Mouse (Mus musculus) forebrain, embryonic 15.5 days (tissue): Measurements from ENCODE around the gene Them7. TPM values are rescaled to one million over a fixed set of nuclear protein-coding genes. Genes with fewer than 3 reads are reported as not detected.

ENCODE experiments used
- ATAC-seq: fragments of 200-750 bp; cut with Nextera tagmentation; replicated peaks from 2 replicates; pipeline ENCODE4 v1.8.0; 2017; ENCODE audit warnings: mild to moderate bottlenecking, moderate TSS enrichment, moderate library complexity
- H3K27ac ChIP-seq: fragments of 300-500 bp; sonication (generic); replicated peaks from 2 replicates; pipeline ENCODE4 v1.5.1; 2015; ENCODE audit warnings: mild to moderate bottlenecking, inconsistent platforms
- H3K27me3 ChIP-seq: fragments of 300-500 bp; sonication (generic); 2 replicates; pipeline ENCODE4 v1.6.1; 2015; ENCODE audit warnings: inconsistent platforms
- H3K36me3 ChIP-seq: fragments of 300-500 bp; sonication (generic); 2 replicates; pipeline ENCODE4 v1.6.1; 2015; ENCODE audit warnings: mild to moderate bottlenecking, inconsistent platforms
- H3K4me1 ChIP-seq: fragments of 300-500 bp; sonication (generic); 2 replicates; pipeline ENCODE4 v1.6.1; 2015; ENCODE audit warnings: inconsistent platforms
- H3K4me2 ChIP-seq: fragments of 300-500 bp; sonication (generic); replicated peaks from 2 replicates; pipeline ENCODE4 v1.6.1; 2015; ENCODE audit warnings: mild to moderate bottlenecking, inconsistent platforms
- H3K4me3 ChIP-seq: fragments of 300-500 bp; sonication (generic); 2 replicates; pipeline ENCODE4 v1.5.1; 2015; ENCODE audit warnings: mild to moderate bottlenecking, inconsistent platforms
- H3K9ac ChIP-seq: fragments of 300-500 bp; sonication (generic); replicated peaks from 2 replicates; pipeline ENCODE4 v1.6.1; 2015; ENCODE audit warnings: mild to moderate bottlenecking, inconsistent platforms
- H3K9me3 ChIP-seq: fragments of 300-500 bp; sonication (generic); 2 replicates; pipeline ENCODE4 v1.6.1; 2016; ENCODE audit warnings: inconsistent platforms
- WGBS: fragments of 180-500 bp; shearing (Covaris S2); methylation state at CpG from one replicate; pipeline ENCODE4 v1.1.7; 2015; ENCODE audit warnings: mixed read lengths; 5-methylcytosine and 5-hydroxymethylcytosine counted together
- polyA plus RNA-seq: library from polyadenylated mRNA; unstranded; fragments of >200 nt; fragmentation: Nextera tagmentation; extraction: Ambion mirVana; gene quantifications from 2 replicates; pipeline ENCODE4 v1.2.1, GENCODE M21; 2015

Them7 gene
- polyA plus RNA-seq, 1 experiment from 2014 or later: not detected

DNA sequence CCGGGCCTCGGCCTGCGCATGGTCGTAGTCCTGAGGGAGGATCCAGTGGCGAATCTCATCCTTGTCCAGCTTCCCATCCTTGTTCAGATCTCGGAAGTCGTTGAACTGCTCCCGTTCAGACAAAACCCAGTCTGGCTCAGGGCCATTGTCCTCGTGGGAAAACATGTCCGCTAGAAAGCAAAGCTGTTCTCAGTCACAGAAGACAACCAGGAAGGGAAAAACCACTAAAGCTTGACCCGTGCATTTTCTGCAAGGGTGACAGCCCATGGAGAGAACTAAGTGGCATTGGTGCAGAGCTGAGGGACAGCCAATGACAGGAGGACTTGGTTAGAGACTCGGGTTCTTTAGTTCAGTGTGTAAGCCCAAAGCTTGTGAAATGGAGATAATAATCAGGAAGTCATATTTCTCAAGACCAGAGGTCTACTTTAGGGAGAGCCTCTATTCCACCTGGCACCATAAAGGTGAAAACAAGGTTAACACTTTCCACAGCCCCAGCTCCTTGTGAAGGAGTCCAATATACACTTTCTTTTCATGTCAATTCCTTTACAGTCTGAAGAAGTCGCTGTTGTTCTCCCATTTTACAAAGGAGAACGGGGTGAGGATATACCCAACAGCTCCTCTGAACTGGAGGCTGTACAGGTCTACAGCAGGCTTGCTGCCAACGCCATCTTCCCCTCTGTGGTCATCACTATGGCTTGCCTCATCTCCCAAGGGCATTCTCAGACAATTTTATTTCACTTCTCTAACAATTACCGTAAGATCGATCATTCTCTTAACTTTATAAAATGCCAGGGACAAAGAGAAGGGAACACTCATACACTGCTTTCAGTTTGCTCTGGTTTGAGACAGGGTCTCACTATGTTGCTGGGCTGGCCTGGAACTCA lies 165.1 kb downstream of the Them7 start:
- 87% methylated on average over 17 of the region's 17 CpGs for WGBS
- H3K4me2 ChIP-seq: no peak overlapping the region
- no peak overlapping the region for H3K9ac ChIP-seq
- no peaks in the 10 kb centered on the region for H3K36me3 ChIP-seq
- ATAC-seq: no peak
- no peaks in the 10 kb centered on the region for H3K27me3 ChIP-seq
- H3K4me3 ChIP-seq: no peak overlapping the region
- H3K27ac ChIP-seq: no peak overlapping the region
- H3K9me3 ChIP-seq: no peaks in the 10 kb centered on the region
- no peaks in the 10 kb centered on the region for H3K4me1 ChIP-seq

DNA sequence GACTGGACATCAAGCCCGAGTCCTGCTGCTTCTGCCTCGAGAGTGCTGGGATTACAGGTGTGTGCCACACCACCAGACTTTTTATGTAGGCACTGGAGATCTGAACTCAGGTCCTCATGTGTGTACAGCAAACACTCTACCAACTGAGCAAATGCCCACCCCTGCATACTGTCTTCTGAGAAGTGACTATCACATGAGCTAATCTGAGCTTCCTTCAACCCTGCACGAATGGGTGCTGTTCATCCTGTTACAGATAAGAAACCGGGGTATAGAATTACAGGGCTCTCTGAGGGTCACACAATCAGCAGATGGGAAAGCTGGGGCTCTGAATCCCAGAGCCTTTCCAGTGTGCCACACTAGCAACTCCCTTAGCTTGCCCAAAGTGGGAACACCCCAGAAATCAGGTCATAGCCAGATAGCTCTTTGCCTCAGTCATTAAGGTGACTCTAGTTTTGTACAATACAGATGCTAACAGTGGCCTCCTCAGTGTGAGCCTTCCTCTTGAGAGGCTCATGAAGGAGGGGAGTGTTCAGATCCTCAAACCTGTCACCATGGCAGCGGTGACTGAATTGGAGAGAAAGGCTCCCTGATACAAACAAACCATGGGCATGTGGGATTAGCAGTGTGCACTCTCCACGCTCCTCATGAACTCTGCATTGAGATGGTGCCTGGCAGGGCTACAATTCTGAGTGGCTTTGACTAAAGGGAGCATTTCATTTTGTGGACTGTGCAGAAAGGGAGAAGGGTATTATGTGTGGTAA lies 166.7 kb downstream of the Them7 start:
- no peaks in the 10 kb centered on the region for H3K4me1 ChIP-seq
- no peak overlapping the region for H3K9ac ChIP-seq
- no peak overlapping the region for H3K4me2 ChIP-seq
- no peak overlapping the region for H3K4me3 ChIP-seq
- H3K27me3 ChIP-seq: no peaks in the 10 kb centered on the region
- 76% methylated on average over 6 of the region's 6 CpGs for WGBS
- no peak overlapping the region for H3K27ac ChIP-seq
- no peaks in the 10 kb centered on the region for H3K9me3 ChIP-seq
- peak; percentile 66 for ATAC-seq
- H3K36me3 ChIP-seq: no peaks in the 10 kb centered on the region

DNA sequence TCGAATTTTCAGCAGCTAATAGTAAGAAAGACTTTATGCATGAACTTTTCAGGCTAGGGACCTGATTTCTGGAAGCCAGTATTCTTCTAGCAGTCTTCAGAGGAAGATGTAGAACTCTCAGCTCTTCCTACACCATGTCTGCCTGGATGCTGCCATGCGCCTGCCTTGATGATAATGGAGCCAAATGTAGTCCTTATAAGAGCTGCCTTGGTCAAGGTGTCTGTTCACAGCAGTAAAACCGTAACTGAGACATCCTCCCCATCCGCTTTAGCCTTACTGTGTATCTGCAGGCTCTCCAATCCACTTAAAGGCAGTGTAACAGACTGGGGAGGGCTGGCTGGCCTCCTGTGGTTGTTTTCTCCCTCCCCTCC lies 167.3 kb downstream of the Them7 start:
- H3K9ac ChIP-seq: no peak overlapping the region
- no peak for ATAC-seq
- H3K36me3 ChIP-seq: no peaks in the 10 kb centered on the region
- no peaks in the 10 kb centered on the region for H3K4me1 ChIP-seq
- WGBS: 77% methylated on average over 4 of the region's 4 CpGs
- no peak overlapping the region for H3K4me3 ChIP-seq
- H3K9me3 ChIP-seq: no peaks in the 10 kb centered on the region
- no peak overlapping the region for H3K4me2 ChIP-seq
- H3K27me3 ChIP-seq: no peaks in the 10 kb centered on the region
- H3K27ac ChIP-seq: no peak overlapping the region

DNA sequence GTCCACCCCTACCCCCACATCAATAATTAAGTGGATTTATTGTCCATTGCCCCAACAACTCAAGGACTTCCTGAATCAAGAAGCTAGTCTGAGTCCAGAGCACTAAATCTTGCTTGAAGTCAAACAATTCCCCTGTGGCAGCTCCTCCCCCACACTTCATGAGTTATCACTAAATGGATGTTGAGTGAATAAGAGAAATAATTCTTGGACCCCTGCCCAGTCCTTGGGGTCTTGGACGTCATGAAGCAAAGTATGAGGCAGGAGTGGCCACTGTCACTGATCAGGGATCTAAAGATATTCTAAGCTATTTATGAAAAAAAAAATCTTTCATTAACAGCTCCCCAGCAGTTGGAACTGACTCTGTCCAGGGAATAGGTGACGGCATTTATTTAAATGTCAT lies 168.4 kb downstream of the Them7 start:
- WGBS: 67% methylated on average over 2 of the region's 2 CpGs
- H3K4me2 ChIP-seq: no peak overlapping the region
- H3K4me1 ChIP-seq: peaks cover 4% of the 10 kb centered on the region; the same call in 1 of the 2 replicates
- no peaks in the 10 kb centered on the region for H3K27me3 ChIP-seq
- H3K27ac ChIP-seq: no peak overlapping the region
- ATAC-seq: no peak
- H3K4me3 ChIP-seq: no peak overlapping the region
- no peaks in the 10 kb centered on the region for H3K9me3 ChIP-seq
- H3K9ac ChIP-seq: no peak overlapping the region
- H3K36me3 ChIP-seq: no peaks in the 10 kb centered on the region

DNA sequence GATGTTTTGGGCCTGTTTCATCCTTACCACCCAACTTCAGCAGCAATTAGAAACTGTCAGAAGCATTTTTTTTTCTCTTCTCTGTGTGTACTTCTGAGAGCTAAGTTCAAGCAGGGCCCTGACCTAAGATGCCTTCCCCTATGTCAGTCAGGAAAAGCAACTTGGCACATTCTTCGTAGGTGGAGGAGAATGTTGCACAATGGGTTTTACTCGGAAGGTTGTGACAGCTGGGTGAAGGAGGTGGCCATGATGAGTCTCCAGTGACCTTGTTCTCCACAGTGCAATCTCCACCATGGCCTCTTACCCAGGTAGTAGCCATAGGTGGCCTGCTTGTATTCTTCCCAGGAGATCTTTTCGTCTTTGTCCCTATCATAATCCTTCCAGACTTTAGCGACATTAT lies 170.3 kb downstream of the Them7 start:
- Histone ChIP-seq H3K36me3 (no peaks in the 10 kb centered on the region), H3K27ac (no peak overlapping the region), H3K4me3 (no peak overlapping the region), H3K4me2 (no peak overlapping the region), H3K27me3 (no peaks in the 10 kb centered on the region), H3K4me1 (peaks cover 16% of the 10 kb centered on the region), H3K9ac (no peak overlapping the region), H3K9me3 (no peaks in the 10 kb centered on the region)
- no peak for ATAC-seq
- 95% methylated on average over 4 of the region's 4 CpGs for WGBS

DNA sequence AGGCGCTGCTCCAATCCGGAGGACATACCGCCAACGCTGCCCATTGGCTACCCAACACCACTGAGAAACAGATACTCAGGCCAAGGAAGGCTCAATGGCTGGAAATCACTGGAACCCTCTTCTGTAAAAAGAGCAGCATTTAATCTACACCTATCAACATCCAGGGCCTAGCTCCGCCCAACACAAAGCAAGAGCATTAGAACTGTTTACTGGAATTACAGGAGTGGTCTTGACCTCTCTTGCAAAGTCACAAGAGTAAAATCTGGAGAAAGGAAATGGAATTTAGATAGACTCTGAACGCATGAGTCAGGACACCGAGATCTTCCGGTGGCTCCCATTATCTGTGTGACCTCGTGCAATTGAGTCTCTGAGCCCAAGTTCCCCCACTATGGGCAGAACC lies 171.9 kb downstream of the Them7 start:
- H3K9ac ChIP-seq: no peak overlapping the region
- H3K4me1 ChIP-seq: peaks cover 22% of the 10 kb centered on the region
- no peaks in the 10 kb centered on the region for H3K36me3 ChIP-seq
- H3K4me2 ChIP-seq: no peak overlapping the region
- no peaks in the 10 kb centered on the region for H3K9me3 ChIP-seq
- no peak overlapping the region for H3K27ac ChIP-seq
- ATAC-seq: no peak
- H3K27me3 ChIP-seq: no peaks in the 10 kb centered on the region
- H3K4me3 ChIP-seq: no peak overlapping the region
- 96% methylated on average over 9 of the region's 9 CpGs for WGBS

DNA sequence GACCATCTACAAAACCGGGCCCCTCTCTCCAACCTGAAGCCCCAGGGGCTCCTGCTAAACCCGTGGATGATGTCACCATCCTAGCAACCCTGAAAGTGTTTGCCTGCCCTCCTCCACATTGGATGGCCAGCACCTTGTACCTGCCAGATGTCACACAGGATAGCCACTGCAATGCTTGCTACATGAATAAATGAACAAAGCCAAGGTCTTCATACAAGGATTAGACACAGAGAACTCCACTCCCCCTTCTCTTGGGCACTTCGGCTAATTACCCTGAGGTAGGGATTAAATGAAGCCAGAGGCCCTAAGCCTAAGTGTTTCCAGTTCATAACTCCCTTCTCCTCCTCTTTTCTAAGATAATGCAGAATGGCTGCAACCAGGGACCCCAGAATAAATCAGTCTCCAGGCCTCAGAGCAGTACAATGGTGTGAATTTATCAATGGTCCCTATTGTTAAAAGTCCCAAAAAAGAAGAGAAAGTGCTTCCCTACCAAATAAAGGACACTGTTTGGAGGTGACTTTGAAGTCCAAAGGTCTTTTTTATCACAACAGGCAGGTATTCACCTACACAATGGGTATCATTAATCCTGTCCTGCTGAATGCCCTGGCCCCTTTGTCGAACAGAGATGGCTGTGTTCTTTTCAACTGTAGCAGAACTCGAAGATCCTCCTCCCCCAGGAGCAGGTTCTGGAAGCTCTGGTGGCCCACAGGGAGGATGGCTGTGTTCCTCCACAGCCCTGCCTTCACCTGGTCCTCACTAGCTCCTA lies 173.5 kb downstream of the Them7 start:
- Histone ChIP-seq H3K4me1 (peaks cover 22% of the 10 kb centered on the region), H3K27ac (no peak overlapping the region), H3K36me3 (no peaks in the 10 kb centered on the region), H3K9me3 (no peaks in the 10 kb centered on the region), H3K27me3 (no peaks in the 10 kb centered on the region), H3K4me3 (peak overlapping the region; percentile 62), H3K9ac (no peak overlapping the region; the same call in 1 of the 2 replicates), H3K4me2 (peak overlapping the region; percentile 94)
- WGBS: 14% methylated on average over 5 of the region's 5 CpGs
- no peak for ATAC-seq

DNA sequence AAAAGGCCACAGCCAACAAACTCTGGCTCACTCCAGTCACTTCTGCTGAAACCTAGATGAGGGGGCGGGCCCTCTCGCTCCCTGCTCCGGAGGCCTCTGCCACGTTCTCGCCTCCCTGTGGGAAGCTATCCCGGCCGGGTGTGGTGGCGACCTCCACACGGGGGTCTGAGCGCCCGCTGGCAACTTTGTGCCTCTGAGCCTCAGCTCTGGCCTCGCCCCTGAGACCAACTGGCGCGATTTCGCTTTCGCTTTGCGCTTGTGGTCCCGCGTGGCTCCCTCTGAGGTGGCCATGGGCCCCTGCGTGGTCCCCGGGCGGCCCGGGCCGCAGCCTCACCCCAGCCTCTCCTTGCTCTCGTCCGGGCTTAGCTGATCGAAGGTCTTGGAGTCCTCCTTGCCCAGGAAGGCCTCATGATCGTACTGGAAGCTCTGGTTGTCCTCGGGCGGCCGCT lies 174.5 kb downstream of the Them7 start:
- Histone ChIP-seq H3K4me2 (peak overlapping the region; percentile 94), H3K4me1 (peaks cover 22% of the 10 kb centered on the region), H3K27ac (peak overlapping the region; percentile 75), H3K4me3 (peak overlapping the region; percentile 62), H3K27me3 (no peaks in the 10 kb centered on the region), H3K9me3 (no peaks in the 10 kb centered on the region), H3K9ac (peak overlapping the region; percentile 68), H3K36me3 (no peaks in the 10 kb centered on the region)
- under 1% methylated on average over 31 of the region's 31 CpGs for WGBS
- peak; percentile 62 for ATAC-seq

DNA sequence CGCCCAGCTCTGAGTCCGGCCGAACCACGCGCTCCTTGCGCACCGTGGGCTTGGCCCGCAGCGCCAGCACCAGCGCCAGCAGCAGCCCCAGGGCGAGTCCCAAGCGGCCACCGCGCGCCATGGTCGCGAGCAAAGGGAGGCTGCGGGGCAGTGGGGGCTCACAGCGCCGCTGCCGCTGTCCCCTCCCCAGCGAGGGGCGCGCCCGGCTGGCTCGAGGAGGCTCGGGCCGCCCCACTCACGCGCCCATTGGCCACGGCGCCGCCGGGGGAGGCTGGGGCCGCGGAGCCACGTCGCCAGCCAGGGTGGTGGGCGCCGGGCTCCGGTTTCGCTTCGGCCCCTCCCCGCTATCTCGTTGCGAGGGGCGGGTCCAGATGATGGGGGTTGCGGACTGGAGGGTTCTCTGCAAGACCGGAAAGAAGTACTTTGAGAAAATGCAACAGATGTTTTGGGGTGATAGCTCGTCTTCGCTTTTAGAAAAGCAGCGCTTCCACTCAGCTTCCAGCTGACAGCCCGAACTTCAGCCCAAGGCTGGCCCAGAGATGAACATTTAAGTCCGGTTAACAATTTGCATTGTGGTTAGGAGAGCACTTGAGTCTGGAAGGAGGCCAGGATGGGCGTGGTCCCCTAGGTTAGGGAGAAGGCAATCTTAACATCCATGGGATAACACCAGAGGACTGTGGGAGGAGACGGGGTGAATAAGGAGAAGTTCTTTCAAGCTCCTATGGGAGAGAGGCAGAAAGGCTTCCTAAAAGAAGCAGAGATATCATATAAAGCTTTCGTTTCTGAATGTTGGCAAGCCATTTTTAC lies 175.2 kb downstream of the Them7 start, which contains the start of gene Rcn1:
Rcn1 (minus strand) TSS at position 235 of the 807 bp plus-strand sequence.
- Histone ChIP-seq H3K9me3 (no peaks in the 10 kb centered on the region), H3K36me3 (no peaks in the 10 kb centered on the region), H3K27me3 (no peaks in the 10 kb centered on the region), H3K4me2 (peak within 1 kb of the TSS; percentile 94), H3K9ac (peak within 1 kb of the TSS; percentile 68), H3K4me1 (peaks cover 22% of the 10 kb centered on the region), H3K27ac (peak within 1 kb of the TSS; percentile 75), H3K4me3 (peak within 1 kb of the TSS; percentile 62)
- under 1% methylated on average over 57 of the region's 57 CpGs for whole genome bisulfite sequencing
- peak; percentile 92 for ATAC-seq

DNA sequence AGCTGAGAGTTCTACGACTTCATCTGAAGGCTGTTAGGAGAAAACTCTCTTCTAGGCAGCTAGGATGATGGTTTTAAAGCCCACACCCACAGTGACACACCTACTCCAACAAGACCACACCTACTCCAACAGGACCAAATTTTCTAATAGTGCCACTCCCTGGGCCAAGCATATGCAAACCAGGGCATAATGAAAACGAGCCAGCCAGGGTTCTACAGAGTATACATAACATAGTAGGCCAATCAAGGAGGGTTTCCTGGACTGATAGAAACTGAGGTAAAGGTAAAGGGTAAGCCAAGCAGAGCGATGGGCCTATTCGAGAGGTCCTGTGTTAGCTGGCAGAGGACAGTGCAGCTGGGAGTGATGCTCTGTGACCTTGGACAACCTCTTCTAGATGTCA lies 176.4 kb downstream of the Them7 start:
- H3K27ac ChIP-seq: no peak overlapping the region
- 91% methylated on average over 4 of the region's 4 CpGs for WGBS
- H3K36me3 ChIP-seq: no peaks in the 10 kb centered on the region
- no peak overlapping the region for H3K4me3 ChIP-seq
- ATAC-seq: no peak
- no peak overlapping the region for H3K9ac ChIP-seq
- no peaks in the 10 kb centered on the region for H3K27me3 ChIP-seq
- H3K9me3 ChIP-seq: no peaks in the 10 kb centered on the region
- peaks cover 22% of the 10 kb centered on the region for H3K4me1 ChIP-seq
- H3K4me2 ChIP-seq: no peak overlapping the region

DNA sequence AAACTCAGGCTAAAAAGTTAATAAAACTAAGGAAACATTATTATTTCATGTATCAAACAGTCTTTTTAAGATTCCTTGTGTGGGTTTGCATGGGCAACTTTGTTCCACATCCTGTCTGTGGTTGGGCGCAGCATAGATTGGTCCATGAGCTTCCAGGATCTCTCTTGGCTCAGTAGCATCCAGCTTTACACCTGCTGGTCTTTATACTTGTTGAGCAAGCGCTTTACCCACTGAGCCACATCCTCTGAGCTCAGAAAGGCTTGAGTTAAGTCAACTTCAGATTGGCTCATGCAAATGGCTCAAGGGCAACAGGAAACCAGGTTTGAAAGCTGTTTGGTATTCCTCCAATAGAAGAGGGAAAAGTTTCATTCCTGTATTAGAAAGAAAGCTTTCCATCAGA lies 178.1 kb downstream of the Them7 start:
- Histone ChIP-seq H3K27ac (no peak overlapping the region), H3K9me3 (no peaks in the 10 kb centered on the region), H3K9ac (no peak overlapping the region), H3K36me3 (no peaks in the 10 kb centered on the region), H3K4me1 (peaks cover 21% of the 10 kb centered on the region), H3K4me3 (no peak overlapping the region), H3K27me3 (no peaks in the 10 kb centered on the region), H3K4me2 (no peak overlapping the region)
- WGBS: 96% methylated on average over 2 of the region's 2 CpGs
- ATAC-seq: no peak
